Mouse (Mus musculus) embryonic fibroblast, embryonic 13.5 days (primary cell): ENCODE data around the gene Keap1.

Experiments
- CTCF ChIP-seq: IDR thresholded peaks from 2 replicates; pipeline ENCODE4 v1.5.1; 2011; ENCODE audit warnings: mild to moderate bottlenecking, control low read depth, low read length, moderate library complexity, borderline replicate concordance; ENCODE audit not compliant: insufficient read depth
- POLR2A ChIP-seq: IDR thresholded peaks from 2 replicates; pipeline ENCODE4 v1.6.1; 2011; ENCODE audit warnings: low read depth, mild to moderate bottlenecking, control low read depth, low read length, moderate library complexity

DNA sequence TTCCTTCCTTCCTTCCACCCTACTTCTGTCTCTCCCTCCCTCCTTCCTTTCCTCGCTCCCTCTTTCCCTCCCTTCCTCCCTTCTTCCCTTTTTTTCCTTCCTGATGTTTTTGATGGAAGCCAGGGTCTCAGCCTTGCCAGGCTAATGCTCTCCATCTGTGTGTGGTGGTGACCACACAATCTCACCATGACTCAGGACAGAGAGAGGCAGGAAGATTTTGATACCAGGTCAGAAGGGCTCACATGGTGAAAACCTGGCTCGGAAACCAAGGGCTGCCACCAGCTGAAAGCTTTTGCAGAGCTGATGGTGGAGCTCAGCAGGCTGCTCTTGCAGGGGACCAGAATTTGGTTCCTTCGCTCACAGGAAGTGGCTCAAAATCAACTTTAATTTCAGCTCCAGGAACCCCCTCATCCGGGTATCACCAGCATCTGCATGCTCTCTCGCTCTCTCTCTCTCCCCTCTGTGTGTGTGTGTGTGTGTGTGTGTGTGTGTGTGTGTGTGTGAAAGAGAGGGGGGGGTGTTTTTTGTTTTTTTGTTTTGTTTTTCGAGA, 21.4 kb upstream of the Keap1 start:
- TF ChIP-seq CTCF (no peak), POLR2A (no peak)
